Mouse (Mus musculus) liver, adult 2 months (tissue): ENCODE results near the gene Pak2.

Source experiments
- CTCF ChIP-seq: fragments of 200-500 bp; IDR thresholded peaks from 2 replicates; pipeline ENCODE4 v1.5.1; 2011; ENCODE audit warnings: low read depth, low read length, control low read depth
- POLR2A ChIP-seq: fragments of 200-500 bp; IDR thresholded peaks from 2 replicates; pipeline ENCODE4 v1.6.1; 2011; ENCODE audit warnings: low read length, control low read depth; ENCODE audit not compliant: insufficient read depth; ENCODE audit errors: extremely low read depth

GRCm38 (mm10) chr16:32124020-32124419 is 44.9 kb upstream of the Pak2 start:
- no peak for TF ChIP-seq CTCF
- TF ChIP-seq POLR2A: no peak
